Mouse (Mus musculus) neutrophil, adult 5-6 weeks (primary cell): ENCODE measurements around the gene Mrpl16. TPM values are rescaled to one million over a fixed set of nuclear protein-coding genes. Genes with fewer than 3 reads are reported as not detected.

ENCODE experiments used
- ATAC-seq: fragments of 151-379, 151-347 bp; 2 replicates; pipeline ENCODE4 v1.8.0; 2017; ENCODE audit warnings: mild to moderate bottlenecking, moderate TSS enrichment; ENCODE audit not compliant: insufficient number of reproducible peaks, poor library complexity, low FRiP score, severe bottlenecking; ENCODE audit errors: extremely low read depth
- total RNA-seq: library from RNA; stranded (forward); fragments of 200-1000 nt; gene quantifications from 2 replicates; pipeline ENCODE4 v1.2.3, GENCODE M21; 2017

The Mrpl16 gene
- total RNA-seq, 1 experiment from 2014 or later = 24.1 TPM

DNA sequence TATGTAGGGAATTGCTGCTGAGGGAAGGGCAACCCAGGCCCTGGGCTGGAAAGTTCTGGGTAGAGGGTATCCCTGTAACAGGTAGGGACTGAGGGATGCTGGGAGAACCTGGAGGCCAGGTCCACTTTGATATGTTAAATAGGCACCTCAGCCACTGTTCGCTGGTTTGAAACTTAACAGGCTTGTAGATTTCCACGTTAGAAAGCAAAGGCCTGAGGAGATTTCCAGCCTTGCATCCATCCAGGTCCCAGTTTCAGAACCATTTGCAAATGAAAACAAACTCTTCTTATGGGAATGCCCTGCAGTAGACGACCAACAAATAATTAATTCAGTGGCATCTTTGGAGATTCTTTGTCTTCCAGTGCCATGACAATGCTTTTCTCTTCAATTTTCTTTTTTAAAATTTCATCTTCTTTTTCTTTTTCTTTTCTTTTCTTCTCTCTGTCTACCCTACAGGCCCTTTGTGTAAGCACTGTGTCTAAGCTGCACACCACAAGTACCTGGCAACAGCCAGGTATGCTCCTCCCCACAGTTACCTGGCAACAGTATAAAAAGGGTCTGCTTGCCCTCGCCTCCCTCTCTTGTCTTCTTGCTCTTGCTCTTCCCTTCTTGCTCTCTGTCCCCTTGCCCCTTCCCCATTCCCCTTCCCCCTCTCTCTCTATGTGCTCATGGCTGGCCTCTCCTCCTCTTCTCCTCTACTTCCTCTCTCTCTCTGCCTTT, 53.3 kb downstream of the Mrpl16 start:
- no peak for ATAC-seq

Other genes with a start within 250 kb of the Mrpl16 start
- 0.58 TPM in 1 of 2 replicates, not detected in the other for gene Ms4a4d, start 233.6 kb upstream of the Mrpl16 start, total RNA-seq
- gene Ms4a6d, start 165.5 kb upstream of the Mrpl16 start, total RNA-seq = 3.6 and 7.6 TPM in 2 replicates
- 1.4 and 5.6 TPM in 2 replicates for gene Ms4a2, start 146.7 kb upstream of the Mrpl16 start, total RNA-seq
- gene Ms4a3, start 129.5 kb upstream of the Mrpl16 start, total RNA-seq = not detected in 2 replicates
- not detected in 2 replicates for gene Oosp2, start 109.8 kb upstream of the Mrpl16 start, total RNA-seq
- not detected in 2 replicates for gene Oosp1, start 79.2 kb upstream of the Mrpl16 start, total RNA-seq
- gene Oosp3, start 73.3 kb upstream of the Mrpl16 start, total RNA-seq = not detected in 2 replicates
- gene Gif, start 22.8 kb upstream of the Mrpl16 start, total RNA-seq = not detected in 2 replicates
- 3.3 and 4.4 TPM in 2 replicates for gene Stx3, start 49.0 kb downstream of the Mrpl16 start, total RNA-seq
- not detected in 2 replicates for gene Olfr1417, start 68.8 kb downstream of the Mrpl16 start, total RNA-seq
- gene Olfr1418, start 90.7 kb downstream of the Mrpl16 start, total RNA-seq = not detected in 2 replicates
- not detected in 2 replicates for gene Olfr1419, start 104.7 kb downstream of the Mrpl16 start, total RNA-seq
- not detected in 2 replicates for gene Olfr1420, start 116.2 kb downstream of the Mrpl16 start, total RNA-seq
- 21.1 and 21.9 TPM in 2 replicates for gene Patl1, start 142.0 kb downstream of the Mrpl16 start, total RNA-seq
- gene Osbp, start 195.6 kb downstream of the Mrpl16 start, total RNA-seq = 39.0 and 42.6 TPM in 2 replicates